Mouse (Mus musculus) cerebellum, adult 2 months (tissue): ENCODE measurements around the gene Dgat2.

Experiments
- CTCF ChIP-seq: fragments of 200-500 bp; IDR thresholded peaks from 2 replicates; pipeline ENCODE4 v1.5.1; 2011; ENCODE audit warnings: low read depth, mild to moderate bottlenecking, control low read depth, low read length, moderate library complexity, borderline replicate concordance; ENCODE audit not compliant: insufficient read depth
- POLR2A ChIP-seq: fragments of 200-500 bp; IDR thresholded peaks from 2 replicates; pipeline ENCODE4 v1.6.1; 2011; ENCODE audit warnings: low read length, control low read depth, borderline replicate concordance; ENCODE audit not compliant: insufficient read depth

GRCm38 (mm10) chr7:99224225-99224624 lies 41.7 kb upstream of the Dgat2 start:
- TF ChIP-seq POLR2A (no peak), CTCF (peak; percentile 24; the same call in 1 of the 2 replicates)
